Mouse (Mus musculus): ENCODE measurements around the gene Dstn. TPM values are rescaled to one million over a fixed set of nuclear protein-coding genes. Genes with fewer than 3 reads are reported as not detected.

The Dstn gene
- 100 to 1,000 TPM; 213 to 219 TPM for total RNA-seq (2021)
- long read RNA-seq, experiment 1, transcript Dstn-201 (4 exons, 1,911 nt) = major isoform, 339 of 385 reads
- long read RNA-seq, experiment 1, partial matches to known transcripts = 5 of 385 reads
- long read RNA-seq, experiment 1, other reads (novel, unspliced or antisense) = 41 of 385 reads
- long read RNA-seq, experiment 2, transcript Dstn-201 (4 exons, 1,911 nt) = major isoform, 240 of 277 reads
- long read RNA-seq, experiment 2, partial matches to known transcripts = 33 of 277 reads
- long read RNA-seq, experiment 2, other reads (novel, unspliced or antisense) = 4 of 277 reads

DNA sequence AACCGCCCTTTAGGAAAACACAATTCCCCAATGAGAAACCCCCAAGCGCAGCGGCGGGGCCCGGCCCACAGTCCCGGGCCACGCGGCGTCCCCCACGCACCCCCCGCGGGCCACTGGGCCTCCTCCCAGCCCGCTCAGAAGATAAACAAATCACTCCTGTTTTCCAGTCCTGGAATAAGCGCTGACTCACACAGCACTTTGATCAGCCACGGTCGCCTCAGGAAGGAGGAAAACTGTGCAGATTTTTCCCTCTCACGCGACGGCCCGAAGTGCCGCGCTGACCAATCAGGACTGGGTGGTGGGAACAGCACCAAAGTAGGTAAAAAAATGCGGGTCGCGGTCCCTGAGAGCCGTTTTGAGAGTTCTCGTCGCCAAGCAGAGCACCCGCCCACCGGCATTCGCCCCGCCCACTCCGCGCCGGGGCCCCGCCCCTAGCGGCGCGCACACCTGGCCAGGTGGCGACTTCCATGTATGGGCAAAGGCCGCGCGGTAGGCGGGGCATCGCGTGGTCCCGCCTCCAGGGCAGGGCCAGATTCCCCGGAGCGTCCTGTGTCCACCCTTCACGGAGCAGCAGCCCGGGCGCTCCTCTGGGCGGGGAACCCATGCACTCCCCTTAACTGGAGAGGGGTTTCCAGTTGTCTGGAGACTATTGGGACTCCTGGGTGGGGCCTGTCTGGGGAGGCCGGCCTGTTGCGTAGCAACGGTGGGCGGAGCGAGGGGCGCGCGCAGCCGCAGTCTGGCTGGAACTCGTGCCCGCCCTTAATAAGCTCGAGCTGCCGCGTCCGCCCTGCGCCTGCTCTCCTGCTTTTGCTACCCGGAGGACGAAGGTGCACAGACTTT is at the start of gene Dstn:
Gene Dstn (plus strand): TSS at position 561 of the 840 bp plus-strand sequence.
- peak; percentile 95 for DNase-seq (ENCODE audit: low spot score in 2 of 2)
- intact Hi-C loops (cut with DNase I) = no loop called here

DNA sequence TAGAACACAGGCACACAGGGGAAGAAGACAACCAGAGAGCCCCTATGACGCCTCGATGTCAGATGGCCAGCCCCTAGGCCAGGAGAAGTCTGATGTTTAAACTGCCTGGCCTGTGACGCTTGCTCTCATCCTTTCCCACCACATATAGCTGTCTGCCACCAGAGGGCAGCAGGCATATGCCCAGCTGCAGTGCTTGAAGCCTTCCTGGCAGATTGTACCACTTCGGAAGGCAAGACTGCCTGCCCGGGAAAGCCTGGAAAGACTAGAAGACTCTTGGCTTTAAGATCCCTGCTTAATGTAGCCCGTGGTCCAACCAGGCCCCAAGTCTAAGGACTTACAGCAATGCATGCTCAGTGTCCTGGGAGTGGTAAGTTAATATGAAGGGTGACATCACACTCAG is 47.8 kb upstream of the Dstn start:
- intact Hi-C loops (cut with DNase I) = loop anchor here (5.0 to 10.0 kb wide), 3 partner anchors 110 to 417 kb away; no protein-coding TSS in a partner anchor
- DNase-seq (ENCODE audit: low spot score in 2 of 2) = peak; percentile 84 to 88

DNA sequence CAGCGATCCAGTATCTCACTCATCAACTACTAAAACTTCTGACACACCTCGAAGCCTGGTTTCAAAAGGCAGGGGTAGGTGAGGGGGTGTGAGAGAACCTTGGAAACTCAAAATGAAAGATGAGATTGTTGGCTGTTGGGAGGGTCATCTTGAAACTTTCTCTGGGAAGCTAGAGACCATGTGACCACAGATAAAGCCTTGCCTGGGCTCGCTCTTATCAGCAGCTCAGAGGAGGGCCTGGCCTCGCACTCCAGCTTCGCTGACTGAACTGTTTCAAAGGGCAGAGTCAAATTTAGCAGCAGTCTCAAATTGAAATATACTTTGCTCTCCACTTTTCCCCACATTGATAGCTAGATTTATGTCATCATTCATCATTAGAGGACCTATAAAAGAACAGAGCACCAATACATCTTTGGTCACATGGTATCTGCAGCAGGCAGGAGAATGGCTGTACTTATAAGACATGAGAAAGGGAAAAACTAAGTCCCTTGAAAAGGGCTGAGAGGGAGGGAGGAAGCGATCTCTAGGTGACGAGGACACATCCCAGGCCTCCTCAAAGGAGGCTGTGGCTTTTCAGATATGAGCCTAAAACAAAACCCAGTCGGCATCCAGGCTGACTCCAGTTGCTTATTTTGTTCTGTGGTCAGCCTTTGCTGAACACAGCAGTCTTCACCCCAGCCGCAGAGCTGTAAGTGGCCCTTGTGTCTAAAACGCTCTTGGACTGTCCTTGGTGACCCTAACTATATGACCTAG is 44.0 kb upstream of the Dstn start:
- intact Hi-C loops (cut with DNase I) = no loop called here
- no peak for DNase-seq (ENCODE audit: low spot score in 2 of 2)

DNA sequence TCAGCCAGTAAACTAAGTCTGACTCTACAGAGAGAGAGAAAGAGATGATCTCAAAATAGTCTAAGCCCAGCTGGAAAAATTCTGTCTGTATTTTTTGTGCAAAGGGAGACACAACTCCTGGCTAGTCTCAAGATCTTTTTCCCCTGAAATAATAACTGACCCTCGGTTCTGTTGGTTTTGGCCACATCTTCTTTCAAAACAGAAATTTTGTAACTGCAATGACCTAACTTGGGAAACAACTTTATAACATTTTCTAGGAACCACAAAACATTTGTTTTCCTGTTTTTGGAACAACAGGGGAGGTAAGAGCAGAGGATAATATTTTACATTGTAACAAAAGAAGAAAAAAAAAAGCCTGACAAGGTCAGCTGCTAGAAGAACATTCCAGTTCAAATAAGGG is 39.1 kb upstream of the Dstn start:
- intact Hi-C loops (cut with DNase I) = no loop called here
- no peak for DNase-seq (ENCODE audit: low spot score in 2 of 2)

DNA sequence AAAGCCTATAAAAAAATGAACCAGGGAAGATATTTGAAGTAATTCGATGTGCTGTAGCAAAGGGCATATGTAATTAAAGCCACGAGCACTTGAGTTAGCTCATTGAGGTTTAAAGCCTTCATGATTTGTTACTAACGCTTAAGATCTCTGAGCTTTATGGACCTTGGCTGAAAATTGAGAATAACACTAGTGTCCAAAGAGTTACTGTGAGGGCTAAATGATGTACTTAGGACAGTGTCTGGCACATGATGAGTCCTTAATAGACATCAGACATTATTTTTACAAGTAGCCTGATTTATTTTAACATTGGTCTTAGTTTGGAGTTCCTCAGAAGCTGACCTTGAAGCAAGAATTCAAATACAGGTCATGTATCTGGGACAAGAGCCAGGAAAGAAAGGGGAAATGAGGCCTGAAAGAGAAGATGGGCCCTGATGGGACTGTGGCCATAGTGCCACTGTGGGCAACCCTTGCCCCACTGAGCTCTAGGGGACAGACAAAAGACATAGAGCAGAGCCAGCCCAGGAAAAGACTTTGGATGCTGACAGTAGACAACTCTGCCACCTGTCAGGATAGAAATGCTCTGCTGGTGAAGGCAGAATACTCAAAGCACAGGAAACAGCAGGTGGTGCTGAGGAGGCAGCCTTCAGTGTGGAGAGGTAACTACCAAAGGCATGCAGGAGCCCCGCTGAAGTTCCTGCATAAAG is 38.0 kb upstream of the Dstn start:
- intact Hi-C loops (cut with DNase I) = no loop called here
- DNase-seq (ENCODE audit: low spot score in 2 of 2) = no peak

DNA sequence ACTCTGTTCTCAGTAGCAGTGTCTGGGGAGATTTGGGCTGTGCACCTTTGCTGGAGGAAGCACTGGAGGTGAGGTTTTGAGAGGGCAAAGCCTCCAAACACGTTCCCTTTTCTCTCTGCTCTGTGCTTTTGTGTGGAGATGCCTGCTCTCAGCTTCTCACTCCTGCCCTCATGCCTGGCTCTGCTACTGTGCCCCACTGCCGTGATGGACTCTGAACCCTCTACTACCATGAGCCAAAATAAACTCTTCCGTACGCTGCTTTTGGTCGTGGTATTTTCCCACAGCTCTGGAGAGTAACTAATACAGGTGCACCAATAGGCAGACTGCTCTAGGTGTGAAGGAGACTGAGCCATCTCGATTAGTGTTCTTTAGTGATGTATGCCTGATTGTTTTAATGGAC is 35.8 kb upstream of the Dstn start:
- intact Hi-C loops (cut with DNase I) = no loop called here
- DNase-seq (ENCODE audit: low spot score in 2 of 2) = no peak

DNA sequence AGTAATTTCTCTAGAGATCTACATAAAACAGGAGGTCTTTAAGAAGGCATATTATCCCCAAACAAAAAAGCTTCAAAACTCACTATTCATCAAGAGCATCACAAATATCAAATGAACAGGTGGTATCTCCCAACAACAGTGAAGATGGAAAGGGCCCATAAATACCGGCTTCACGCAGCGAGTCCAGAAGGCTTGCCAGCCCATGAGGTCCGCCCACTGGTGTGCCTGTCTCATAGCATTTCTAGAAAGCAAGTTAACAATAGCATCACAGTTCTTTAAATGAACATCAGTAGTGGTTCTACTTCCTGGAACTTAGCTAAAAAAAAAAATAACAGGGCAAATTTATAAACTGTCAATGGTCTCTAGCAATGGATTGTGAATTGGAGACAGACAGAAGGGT is 33.1 kb upstream of the Dstn start:
- intact Hi-C loops (cut with DNase I) = no loop called here
- peak; percentile 45 to 73 for DNase-seq (ENCODE audit: low spot score in 2 of 2)

DNA sequence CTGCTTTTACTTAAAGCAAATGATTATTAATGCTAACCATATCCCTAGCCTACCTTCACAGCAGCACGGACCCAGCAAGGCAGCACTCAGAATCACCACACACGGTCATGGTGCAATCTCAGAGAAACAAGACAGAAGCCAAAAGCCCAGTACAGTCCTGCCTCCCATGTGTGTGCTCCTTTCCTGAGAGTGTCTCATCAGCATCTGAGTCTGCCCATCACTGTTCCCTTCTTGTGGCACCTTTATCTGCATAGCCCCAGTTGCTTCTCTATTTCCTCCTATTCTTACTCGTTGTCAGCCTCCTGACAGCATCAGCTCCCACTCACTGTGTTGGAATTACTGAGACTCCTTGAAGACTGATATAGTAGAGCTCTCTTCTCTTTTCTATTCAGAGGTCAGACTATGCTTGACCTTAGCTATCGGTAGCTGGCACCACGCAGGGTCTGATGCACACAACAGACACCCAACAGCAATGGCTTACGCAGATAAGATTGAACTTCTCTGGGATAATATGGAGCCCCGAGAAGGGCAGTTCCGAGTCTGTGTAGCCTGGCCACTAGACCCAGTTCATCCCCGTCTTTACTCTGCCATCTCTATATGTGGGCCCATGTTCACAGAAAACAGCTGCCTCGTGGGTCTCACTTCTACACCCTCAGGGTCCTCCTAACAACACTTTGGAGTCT is 32.4 kb upstream of the Dstn start:
- intact Hi-C loops (cut with DNase I) = no loop called here

DNA sequence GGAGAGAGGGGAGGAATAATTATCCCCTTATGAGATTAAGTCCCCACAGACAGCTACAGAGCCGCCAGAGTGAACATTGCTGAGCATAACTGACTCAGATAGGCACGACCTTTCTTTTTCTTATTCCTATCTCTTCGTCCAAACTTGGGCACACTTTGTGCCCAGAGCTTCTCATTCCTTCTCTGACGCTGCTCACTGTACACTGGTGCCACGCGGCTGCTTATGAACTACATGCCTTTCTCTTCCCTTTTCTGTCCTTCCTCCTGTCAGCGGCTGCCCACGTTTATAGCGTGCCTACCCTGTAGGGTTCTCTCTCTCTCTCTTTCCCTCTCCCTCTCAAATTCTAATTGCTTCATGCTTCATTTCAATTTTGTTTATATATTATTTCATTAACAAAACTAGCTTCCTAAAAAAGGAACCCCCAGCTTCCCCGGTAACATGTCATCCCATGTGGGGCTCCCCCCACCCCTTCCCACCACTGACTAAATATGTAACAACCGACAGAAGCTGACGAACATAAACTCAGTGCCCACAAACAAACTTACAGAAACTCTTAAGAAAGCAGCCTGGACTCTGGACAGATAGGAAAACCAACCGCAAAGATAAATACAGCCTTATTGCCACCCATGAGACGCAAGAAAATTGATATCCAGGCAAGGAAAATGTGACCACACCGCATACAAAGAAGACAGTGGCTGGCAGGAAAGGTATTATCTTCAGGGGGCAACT is 25.8 kb upstream of the Dstn start:
- DNase-seq (ENCODE audit: low spot score in 2 of 2) = no peak
- intact Hi-C loops (cut with DNase I) = no loop called here

More for the DNA sequence above, 32.4 kb upstream of the Dstn start:
- DNase-seq (ENCODE audit: low spot score in 2 of 2) = no peak

DNA sequence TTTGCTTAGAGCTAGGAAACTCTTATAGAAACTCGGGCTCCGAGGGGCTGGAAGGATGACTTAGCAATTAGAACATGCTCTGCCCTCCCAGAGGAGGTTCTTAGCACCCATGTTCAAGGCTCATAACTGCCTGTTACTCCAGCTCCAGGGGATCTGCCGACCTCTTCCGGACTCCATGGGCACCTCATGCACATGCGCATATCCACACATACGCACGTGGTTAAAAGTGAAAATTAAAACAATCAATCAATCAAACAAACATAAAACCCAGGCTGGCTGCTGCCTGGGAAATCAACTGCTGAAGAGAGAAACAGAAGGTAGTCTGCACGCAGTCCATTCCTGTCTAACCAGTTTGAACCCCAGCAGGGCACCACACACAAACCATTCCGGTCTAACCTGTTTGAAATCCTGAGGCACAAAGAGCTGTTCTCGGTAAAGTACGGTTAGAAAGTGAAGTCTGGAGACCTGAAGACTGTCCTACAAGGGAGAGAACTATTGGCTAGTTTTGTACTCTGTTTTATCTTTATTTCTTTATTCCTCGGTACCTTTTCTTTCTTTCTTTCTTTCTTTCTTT is 25.2 kb upstream of the Dstn start:
- intact Hi-C loops (cut with DNase I) = no loop called here
- DNase-seq (ENCODE audit: low spot score in 2 of 2) = no peak

DNA sequence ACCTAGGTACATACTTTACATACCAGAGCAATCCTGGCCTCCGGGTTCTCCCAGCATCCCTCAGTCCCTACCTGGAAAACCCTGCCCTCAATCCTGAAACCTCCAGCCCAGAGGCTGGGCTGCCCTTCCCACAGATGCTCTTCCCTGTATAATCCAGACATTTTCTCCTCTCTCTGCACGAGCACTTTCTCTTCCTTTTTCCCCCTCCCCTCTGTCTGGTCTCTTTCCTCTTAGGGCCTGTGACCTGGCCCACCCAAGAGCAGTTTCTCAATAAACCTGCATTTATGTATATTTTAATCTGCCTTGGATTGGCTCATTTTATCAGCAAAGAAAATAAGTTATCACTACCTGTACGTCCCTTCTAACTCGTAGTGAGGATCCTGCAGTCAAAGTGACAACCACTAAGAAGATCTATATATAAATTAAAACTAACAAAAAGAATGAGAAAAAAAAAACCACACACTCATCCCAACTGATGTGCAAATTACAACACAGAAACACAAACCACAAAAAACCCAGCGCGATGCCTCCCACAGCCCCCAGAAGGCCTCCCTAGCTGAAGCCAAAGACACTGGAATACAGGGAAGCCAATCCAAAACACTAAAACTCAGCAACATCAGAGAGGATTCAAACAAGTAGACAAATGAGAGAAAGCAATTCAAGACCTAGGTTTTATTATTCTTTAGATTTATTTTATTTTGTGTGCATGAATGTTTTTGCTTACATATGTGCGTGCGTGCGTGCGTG is 23.6 kb upstream of the Dstn start:
- no peak for DNase-seq (ENCODE audit: low spot score in 2 of 2)
- intact Hi-C loops (cut with DNase I) = no loop called here

DNA sequence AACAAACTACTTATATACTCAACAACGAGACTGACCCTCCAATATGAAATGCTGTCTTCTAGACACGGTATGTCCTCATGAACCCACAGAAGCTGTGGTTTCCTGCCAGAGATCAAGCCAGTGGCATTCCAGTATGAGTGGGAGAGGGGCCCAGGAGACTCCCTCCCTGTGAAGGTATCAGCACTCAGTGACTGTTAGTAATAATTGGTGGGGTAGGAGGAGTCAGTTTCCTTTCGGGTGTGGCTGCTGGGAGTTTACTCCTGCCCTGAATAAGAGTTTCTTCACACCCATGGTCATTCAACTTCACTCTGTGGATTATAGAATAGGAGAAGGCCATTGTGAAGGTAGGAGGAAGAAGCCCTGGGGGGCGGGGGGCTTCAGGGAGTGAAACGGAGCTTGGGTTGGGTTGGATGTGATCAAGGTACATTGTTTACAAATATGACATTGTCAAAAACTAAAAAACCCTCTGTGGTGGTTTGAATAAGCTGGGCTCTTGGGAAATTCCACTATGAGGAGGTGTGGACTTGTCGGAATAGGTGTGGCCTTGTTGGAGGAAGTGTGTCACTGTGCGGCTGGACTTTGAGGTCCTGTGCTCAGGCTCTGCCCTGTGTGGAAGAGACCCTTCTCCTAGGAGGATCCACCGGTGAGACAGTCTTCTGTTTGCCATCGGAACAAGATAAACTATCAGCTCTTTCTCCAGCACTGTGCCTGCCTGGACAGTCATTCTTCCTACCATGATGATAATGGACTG is 15.5 kb upstream of the Dstn start:
- no peak for DNase-seq (ENCODE audit: low spot score in 2 of 2)
- intact Hi-C loops (cut with DNase I) = no loop called here

DNA sequence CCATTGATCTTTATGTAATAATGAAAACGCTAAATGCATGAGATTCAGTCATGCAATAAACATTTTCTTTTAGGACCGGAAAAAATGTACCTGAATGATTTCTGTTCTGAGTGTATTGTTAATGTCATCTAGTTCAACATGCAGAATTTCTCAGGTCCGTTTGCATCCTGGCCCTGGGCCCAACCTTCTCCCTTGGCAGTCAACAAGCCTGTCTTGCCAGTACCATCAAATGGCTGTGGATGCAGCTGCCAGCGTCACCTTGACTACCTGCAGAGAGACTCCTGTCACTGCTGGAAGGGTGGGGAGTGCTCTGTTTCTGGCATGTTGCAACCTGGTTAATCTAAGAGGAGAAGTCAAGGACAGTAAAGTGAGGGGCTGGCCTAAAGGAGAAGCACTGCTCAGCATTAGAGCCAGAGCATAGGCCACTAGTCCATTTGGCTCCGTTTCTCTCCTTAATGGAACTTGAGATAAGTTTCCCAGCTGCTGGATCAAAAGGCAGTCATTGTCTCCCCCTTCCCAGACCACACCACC is 14.2 kb upstream of the Dstn start:
- intact Hi-C loops (cut with DNase I) = no loop called here
- no peak for DNase-seq (ENCODE audit: low spot score in 2 of 2)

DNA sequence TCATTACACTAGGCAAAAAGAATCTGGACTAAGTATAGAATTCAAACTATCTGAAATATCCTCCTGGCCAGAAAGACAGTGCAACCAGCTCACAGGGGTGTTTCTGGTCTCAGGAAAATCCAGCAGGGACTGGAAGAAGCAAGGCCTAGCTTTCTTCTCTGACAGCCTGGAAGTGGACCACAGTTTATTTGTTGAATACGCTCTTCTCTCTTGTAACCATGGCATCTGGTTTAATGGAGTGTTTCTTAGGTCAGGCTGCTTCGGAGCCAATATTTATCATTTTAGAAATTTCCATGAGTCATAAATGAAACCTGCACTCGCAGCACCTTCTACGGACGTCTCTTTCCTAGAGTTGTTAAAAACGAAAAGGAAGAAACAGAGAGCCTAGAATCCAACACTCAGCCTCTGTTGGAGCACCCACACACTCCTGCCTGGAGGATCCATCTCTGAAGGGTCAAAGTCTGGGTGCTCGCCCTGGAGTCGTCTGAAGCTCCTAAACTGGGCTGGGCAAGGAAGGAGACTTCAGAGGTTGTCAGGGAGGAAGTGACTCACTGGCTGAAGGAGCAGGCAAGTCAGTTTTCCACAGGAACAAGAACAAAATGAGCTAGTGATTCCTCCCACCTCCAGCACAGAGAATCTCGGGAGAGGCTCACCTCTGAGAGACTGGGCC is 11.6 kb upstream of the Dstn start:
- intact Hi-C loops (cut with DNase I) = no loop called here
- no peak for DNase-seq (ENCODE audit: low spot score in 2 of 2)

DNA sequence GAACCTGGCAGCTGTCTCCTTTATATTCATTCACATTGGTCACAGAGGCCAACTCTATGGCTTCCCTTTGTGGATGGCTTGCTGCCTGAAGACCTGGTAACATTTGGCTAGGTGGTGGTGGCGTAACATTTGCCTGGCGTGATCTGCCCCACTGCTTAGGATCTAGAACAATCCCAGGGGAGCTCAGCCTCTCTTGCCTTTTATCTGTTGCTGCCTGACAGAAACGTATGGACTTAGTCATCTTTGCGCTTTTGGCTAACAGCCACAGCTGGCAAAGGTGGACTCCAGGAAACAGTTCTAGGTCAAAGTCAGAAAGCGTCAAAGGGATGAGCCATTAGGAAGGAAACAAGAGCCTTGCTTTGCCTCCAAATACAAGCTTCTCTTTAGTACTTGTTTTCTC is 10.2 kb upstream of the Dstn start:
- intact Hi-C loops (cut with DNase I) = no loop called here
- DNase-seq (ENCODE audit: low spot score in 2 of 2) = no peak

DNA sequence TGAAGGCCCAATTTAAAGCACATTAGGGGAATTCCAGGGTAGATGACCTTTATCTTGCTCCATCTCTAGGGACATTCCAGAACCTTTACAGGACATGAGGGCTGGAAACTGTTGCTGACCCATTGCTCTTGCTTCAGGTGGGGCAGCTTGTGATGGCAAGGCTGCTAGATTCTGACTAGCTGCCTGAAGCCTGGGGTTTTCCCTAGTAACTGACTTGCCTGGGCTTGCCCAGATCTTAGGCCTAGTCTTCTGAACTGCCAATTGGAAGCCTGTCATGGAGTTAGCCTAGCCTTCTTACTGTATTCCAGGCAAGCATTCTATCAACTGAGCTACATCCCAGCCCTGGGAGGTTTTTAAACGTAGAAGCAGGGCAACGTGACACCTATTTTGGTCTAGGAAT is 5.9 kb upstream of the Dstn start:
- intact Hi-C loops (cut with DNase I) = no loop called here
- no peak for DNase-seq (ENCODE audit: low spot score in 2 of 2)

All from left cerebral cortex, postnatal 14 days (tissue).